Mouse (Mus musculus) liver, adult 2 months (tissue): Measurements from ENCODE around the gene Katna1. TPM values are rescaled to one million over a fixed set of nuclear protein-coding genes. Genes with fewer than 3 reads are reported as not detected.

ENCODE experiments used
- DNase-seq: peaks from one replicate; pipeline ENCODE4 v3.0.0-alpha.2; 2011; ENCODE audit warnings: low read depth, low spot score; ENCODE audit errors: extremely low read depth
- H3K27ac ChIP-seq: fragments of 200-500 bp; replicated peaks from 2 replicates; pipeline ENCODE4 v1.5.1; 2012; ENCODE audit warnings: low read depth, mild to moderate bottlenecking, control low read depth, inconsistent platforms, low read length; ENCODE audit not compliant: insufficient read depth
- H3K27me3 ChIP-seq: fragments of 200-500 bp; 2 replicates; pipeline ENCODE4 v1.6.1; 2012; ENCODE audit warnings: mild to moderate bottlenecking, moderate library complexity, low read length, inconsistent platforms; ENCODE audit not compliant: control insufficient read depth, insufficient read depth
- H3K36me3 ChIP-seq: fragments of 200-500 bp; 2 replicates; pipeline ENCODE4 v1.6.1; 2012; ENCODE audit warnings: low read length, inconsistent platforms; ENCODE audit not compliant: control insufficient read depth, insufficient read depth
- H3K4me1 ChIP-seq: fragments of 200-500 bp; 2 replicates; pipeline ENCODE4 v1.6.1; 2011; ENCODE audit warnings: low read length; ENCODE audit not compliant: control insufficient read depth, insufficient read depth
- H3K4me3 ChIP-seq: fragments of 200-500 bp; 2 replicates; pipeline ENCODE4 v1.5.1; 2011; ENCODE audit warnings: low read depth, mild to moderate bottlenecking, control low read depth, low read length, moderate library complexity; ENCODE audit not compliant: insufficient read depth
- H3K79me2 ChIP-seq: fragments of 200-500 bp; 2 replicates; pipeline ENCODE4 v1.6.1; 2012; ENCODE audit warnings: inconsistent platforms, mild to moderate bottlenecking, low read length, moderate library complexity; ENCODE audit not compliant: control insufficient read depth, insufficient read depth
- H3K9ac ChIP-seq: fragments of 200-500 bp; 2 replicates; pipeline ENCODE4 v1.6.1; 2012; ENCODE audit warnings: low read depth, mild to moderate bottlenecking, control low read depth, inconsistent platforms, low read length
- CTCF ChIP-seq: fragments of 200-500 bp; IDR thresholded peaks from 2 replicates; pipeline ENCODE4 v1.5.1; 2011; ENCODE audit warnings: low read depth, low read length, control low read depth
- POLR2A ChIP-seq: fragments of 200-500 bp; IDR thresholded peaks from 2 replicates; pipeline ENCODE4 v1.6.1; 2011; ENCODE audit warnings: low read length, control low read depth; ENCODE audit not compliant: insufficient read depth; ENCODE audit errors: extremely low read depth
- WGBS: fragments of 180-500 bp; shearing (Covaris S2); methylation state at CpG from one replicate; pipeline ENCODE4 v1.1.7; 2018; 5-methylcytosine and 5-hydroxymethylcytosine counted together
- polyA plus RNA-seq: library from polyadenylated mRNA; depleted of rRNA; stranded (reverse); fragments of >200 nt; gene quantifications from 2 replicates; pipeline ENCODE4 v1.2.3, GENCODE M21; 2012
- total RNA-seq: library from RNA; depleted of rRNA; stranded (reverse); fragments of >200 nt; gene quantifications from 2 replicates; pipeline ENCODE4 v1.2.3, GENCODE M21; 2014

Gene Katna1
- total and polyA plus RNA-seq, 2 experiments = 1.7 to 18.9 TPM

GRCm38 (mm10) chr10:7695286-7695685 lies 30.5 kb upstream of the Katna1 start:
- no peak overlapping the region for H3K27ac ChIP-seq
- TF ChIP-seq POLR2A (no peak), CTCF (no peak; the same call in 1 of the 2 replicates)
- H3K79me2 ChIP-seq = peaks cover 7% of the 10 kb centered on the region; the same call in 1 of the 2 replicates
- H3K36me3 ChIP-seq = peaks cover 57% of the 10 kb centered on the region
- no peak overlapping the region for H3K4me3 ChIP-seq
- no peaks in the 10 kb centered on the region for H3K27me3 ChIP-seq
- DNase-seq = no peak
- H3K9ac ChIP-seq = no peak overlapping the region
- H3K4me1 ChIP-seq = no peaks in the 10 kb centered on the region

GRCm38 (mm10) chr10:7700120-7700519 lies 25.7 kb upstream of the Katna1 start:
- Histone ChIP-seq H3K79me2 (no peaks in the 10 kb centered on the region; the same call in 1 of the 2 replicates), H3K36me3 (peaks cover 57% of the 10 kb centered on the region), H3K4me1 (no peaks in the 10 kb centered on the region), H3K9ac (no peak overlapping the region), H3K27me3 (no peaks in the 10 kb centered on the region), H3K27ac (no peak overlapping the region), H3K4me3 (no peak overlapping the region)
- DNase-seq = no peak
- TF ChIP-seq POLR2A (no peak), CTCF (no peak)
- 76% methylated on average over 3 of the region's 3 CpGs for WGBS

DNA sequence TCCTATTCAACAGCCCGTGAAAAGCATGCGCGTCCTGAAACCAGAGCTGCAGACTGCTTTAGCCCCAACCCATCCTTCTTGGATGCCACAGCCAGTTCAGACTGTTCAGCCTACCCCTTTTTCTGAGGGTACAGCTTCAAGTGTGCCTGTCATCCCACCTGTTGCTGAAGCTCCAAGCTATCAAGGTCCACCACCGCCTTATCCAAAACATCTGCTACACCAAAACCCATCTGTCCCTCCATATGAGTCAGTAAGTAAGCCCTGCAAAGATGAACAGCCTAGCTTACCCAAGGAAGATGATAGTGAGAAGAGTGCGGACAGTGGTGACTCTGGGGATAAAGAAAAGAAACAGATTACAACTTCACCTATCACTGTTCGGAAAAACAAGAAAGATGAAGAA lies 23.2 kb upstream of the Katna1 start:
- Histone ChIP-seq H3K36me3 (peaks cover 61% of the 10 kb centered on the region), H3K79me2 (no peaks in the 10 kb centered on the region; the same call in 1 of the 2 replicates), H3K4me1 (no peaks in the 10 kb centered on the region), H3K27ac (no peak overlapping the region), H3K27me3 (no peaks in the 10 kb centered on the region), H3K9ac (no peak overlapping the region), H3K4me3 (no peak overlapping the region)
- no peak for TF ChIP-seq POLR2A
- no peak for TF ChIP-seq CTCF
- 96% methylated on average over 6 of the region's 6 CpGs for WGBS
- no peak for DNase-seq

DNA sequence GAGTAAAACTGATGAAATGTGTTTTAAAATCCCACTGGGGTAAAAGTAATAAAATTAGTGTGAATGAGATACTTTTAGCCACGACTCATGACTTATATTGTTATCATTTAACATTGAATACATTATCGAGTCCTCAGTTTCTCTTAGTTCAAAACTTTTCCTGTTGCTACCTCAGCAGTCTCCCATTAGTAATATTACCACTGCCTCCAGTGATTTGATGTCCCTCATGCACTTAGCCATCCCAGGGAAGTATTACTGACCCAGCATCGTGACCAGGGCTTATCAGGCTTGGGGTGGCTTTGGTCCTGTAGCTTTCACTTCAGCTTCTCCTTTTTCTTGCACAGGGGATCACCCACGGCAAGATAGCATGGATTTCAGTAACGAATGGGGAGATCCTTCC lies 15.7 kb upstream of the Katna1 start:
- TF ChIP-seq CTCF = no peak
- TF ChIP-seq POLR2A = no peak
- no peak for DNase-seq

GRCm38 (mm10) chr10:7712506-7712905 lies 13.3 kb upstream of the Katna1 start:
- H3K36me3 ChIP-seq = peaks cover 57% of the 10 kb centered on the region
- 90% methylated on average over 13 of the region's 13 CpGs for WGBS
- no peaks in the 10 kb centered on the region for H3K4me1 ChIP-seq
- H3K27ac ChIP-seq = no peak overlapping the region
- H3K79me2 ChIP-seq = no peaks in the 10 kb centered on the region
- no peak for DNase-seq
- TF ChIP-seq CTCF = no peak
- TF ChIP-seq POLR2A = no peak
- no peak overlapping the region for H3K9ac ChIP-seq
- no peak overlapping the region for H3K4me3 ChIP-seq
- H3K27me3 ChIP-seq = no peaks in the 10 kb centered on the region

More for the DNA sequence above, 15.7 kb upstream of the Katna1 start:
- peaks cover 66% of the 10 kb centered on the region for H3K36me3 ChIP-seq
- no peak overlapping the region for H3K4me3 ChIP-seq
- no peaks in the 10 kb centered on the region for H3K27me3 ChIP-seq
- H3K79me2 ChIP-seq = no peaks in the 10 kb centered on the region
- no peak overlapping the region for H3K27ac ChIP-seq
- 87% methylated on average over 5 of the region's 5 CpGs for WGBS
- no peaks in the 10 kb centered on the region for H3K4me1 ChIP-seq
- H3K9ac ChIP-seq = no peak overlapping the region

- Histone ChIP-seq H3K27me3 (no peaks in the 10 kb centered on the region), H3K27ac (no peak overlapping the region), H3K4me3 (no peak overlapping the region), H3K36me3 (peaks cover 41% of the 10 kb centered on the region), H3K79me2 (no peaks in the 10 kb centered on the region), H3K9ac (no peak overlapping the region), H3K4me1 (no peaks in the 10 kb centered on the region)
- no peak for DNase-seq
- 74% methylated on average over 7 of the region's 7 CpGs for WGBS
- TF ChIP-seq CTCF (no peak), POLR2A (no peak)
These were observed 10.7 kb upstream of the Katna1 start for GRCm38 (mm10) chr10:7715056-7715455.
